Mouse (Mus musculus) kidney, postnatal 0 days (tissue): ENCODE measurements around the gene Usp11. TPM values are rescaled to one million over a fixed set of nuclear protein-coding genes. Genes with fewer than 3 reads are reported as not detected.

Experiments
- ATAC-seq: fragments of 200-750 bp; cut with Nextera tagmentation; replicated peaks from 2 replicates; pipeline ENCODE4 v1.8.0; 2017; ENCODE audit warnings: low read depth, moderate number of reproducible peaks, moderate TSS enrichment, moderate library complexity; ENCODE audit not compliant: low FRiP score
- DNase-seq: peaks from one replicate; pipeline ENCODE4 v3.0.0-alpha.2; 2016; ENCODE audit warnings: low spot score
- H3K27ac ChIP-seq: fragments of 300-500 bp; sonication (generic); 2 replicates; pipeline ENCODE4 v1.5.1; 2014; ENCODE audit warnings: mild to moderate bottlenecking
- H3K27me3 ChIP-seq: fragments of 300-500 bp; sonication (generic); 2 replicates; pipeline ENCODE4 v1.6.1; 2014; ENCODE audit warnings: low read length, mixed read lengths; ENCODE audit not compliant: insufficient read depth
- H3K36me3 ChIP-seq: fragments of 300-500 bp; sonication (generic); 2 replicates; pipeline ENCODE4 v1.6.1; 2014; ENCODE audit warnings: low read length, mixed read lengths; ENCODE audit not compliant: insufficient read depth
- H3K4me1 ChIP-seq: fragments of 300-500 bp; sonication (generic); replicated peaks from 2 replicates; pipeline ENCODE4 v1.6.1; 2014; ENCODE audit warnings: antibody characterized with exemption, low read length, mixed read lengths; ENCODE audit not compliant: insufficient read depth
- H3K4me2 ChIP-seq: fragments of 300-500 bp; sonication (generic); 2 replicates; pipeline ENCODE4 v1.6.1; 2014; ENCODE audit warnings: mild to moderate bottlenecking, low read length, moderate library complexity, mixed read lengths
- H3K4me3 ChIP-seq: fragments of 300-500 bp; sonication (generic); replicated peaks from 2 replicates; pipeline ENCODE4 v1.5.1; 2014; ENCODE audit warnings: low read depth, low read length
- H3K9ac ChIP-seq: fragments of 300-500 bp; sonication (generic); 2 replicates; pipeline ENCODE4 v1.6.1; 2014; ENCODE audit warnings: low read depth, low read length
- H3K9me3 ChIP-seq: fragments of 300-500 bp; sonication (generic); replicated peaks from 2 replicates; pipeline ENCODE4 v1.6.1; 2016; ENCODE audit warnings: low read length, inconsistent platforms, mixed read lengths
- CTCF ChIP-seq: IDR thresholded peaks from 2 replicates; pipeline ENCODE4 v1.5.1; 2016; ENCODE audit warnings: antibody characterized with exemption, low read depth, mild to moderate bottlenecking, moderate library complexity
- WGBS: fragments of 180-500 bp; shearing (Covaris S2); extraction: QIAGEN DNeasy Blood & Tissue Kit; methylation state at CpG from one replicate; pipeline ENCODE4 v1.1.7; 2014; 5-methylcytosine and 5-hydroxymethylcytosine counted together
- polyA plus RNA-seq: library from polyadenylated mRNA; unstranded; fragments of >200 nt; fragmentation: Nextera tagmentation; extraction: Ambion mirVana; gene quantifications from 2 replicates; pipeline ENCODE4 v1.2.1, GENCODE M21; 2015

Usp11 gene
- polyA plus RNA-seq, 1 experiment from 2014 or later, result 16.4 TPM

- Histone ChIP-seq H3K27ac (peak overlapping the region; percentile 82), H3K4me3 (peak overlapping the region; percentile 57), H3K4me1 (no peaks in the 10 kb centered on the region), H3K27me3 (no peaks in the 10 kb centered on the region), H3K36me3 (0 out of 2 replicates have a peak, but pooled peaks cover 2% of the 10 kb centered on the region), H3K9ac (peak overlapping the region; percentile 79), H3K9me3 (no peaks in the 10 kb centered on the region), H3K4me2 (peak overlapping the region; percentile 58)
- TF ChIP-seq CTCF, result no peak
- no peak for ATAC-seq
- 23% methylated on average over 9 of the region's 9 CpGs for WGBS
- DNase-seq, result peak; percentile 24
Observed at GRCm38 (mm10) chrX:20663444-20663790, 40.3 kb upstream of the Usp11 start.

GRCm38 (mm10) chrX:20687519-20688067 is 16.1 kb upstream of the Usp11 start, which contains the start of gene Cdk16:
Gene Cdk16 (plus strand): TSS chrX:20687954.
- H3K27ac ChIP-seq, result peak within 1 kb of the TSS; percentile 96
- ATAC-seq (peak; percentile 94), DNase-seq (peak; percentile 97)
- H3K9me3 ChIP-seq, result no peaks in the 10 kb centered on the region
- H3K9ac ChIP-seq, result peak within 1 kb of the TSS; percentile 86
- no peaks in the 10 kb centered on the region for H3K4me1 ChIP-seq
- H3K27me3 ChIP-seq, result no peaks in the 10 kb centered on the region
- H3K4me3 ChIP-seq, result peak within 1 kb of the TSS; percentile 67
- 26% methylated on average over 16 of the region's 16 CpGs for WGBS
- H3K4me2 ChIP-seq, result peak within 1 kb of the TSS; percentile 63
- no peaks in the 10 kb centered on the region for H3K36me3 ChIP-seq
- no peak for TF ChIP-seq CTCF

DNA sequence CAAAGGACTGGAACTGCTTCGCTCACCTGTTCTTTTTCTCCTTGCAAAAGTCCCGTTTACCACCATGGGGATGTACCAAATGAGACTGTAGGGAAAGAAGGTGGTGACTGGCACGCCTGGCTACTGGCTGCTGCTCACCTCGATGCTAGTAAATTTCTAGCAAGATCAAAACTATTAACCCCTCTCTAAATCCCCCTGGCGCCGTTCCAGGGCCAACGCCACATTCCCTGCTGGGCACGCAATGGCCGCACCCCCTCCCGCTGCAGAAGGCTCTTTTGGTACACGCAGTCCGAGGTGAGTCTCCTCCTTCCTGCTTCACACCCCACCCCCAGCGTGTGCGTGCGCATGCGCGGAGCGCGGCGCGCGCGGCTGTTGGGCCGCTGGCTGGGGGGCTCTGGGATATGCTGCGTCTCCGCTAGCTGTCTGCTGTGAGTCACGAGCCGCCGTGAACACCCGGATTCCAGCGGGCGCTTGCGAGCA is 15.6 kb upstream of the Usp11 start:
- H3K9ac ChIP-seq, result peak overlapping the region; percentile 86
- peak; percentile 90 for ATAC-seq
- no peaks in the 10 kb centered on the region for H3K27me3 ChIP-seq

DNA sequence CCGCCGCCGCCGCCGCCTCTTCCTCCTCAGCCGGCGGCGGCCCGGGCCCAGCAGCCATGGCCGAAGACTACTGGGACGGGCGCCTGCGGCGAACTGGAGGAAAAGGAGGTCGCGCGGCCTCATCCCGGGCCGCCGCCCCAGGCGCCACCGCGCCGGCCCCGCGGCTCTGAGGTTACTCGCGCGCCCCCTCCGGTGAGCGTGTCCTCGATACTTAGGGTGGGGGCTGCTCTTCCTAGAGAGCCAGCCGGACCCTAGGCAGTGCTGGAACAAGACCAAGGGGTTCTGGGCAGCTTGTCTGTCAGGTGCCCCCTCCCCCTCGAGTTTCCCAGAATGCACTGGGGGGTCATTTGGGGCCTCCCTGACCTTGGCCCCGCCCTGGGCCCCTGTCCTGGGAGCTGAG is 15.1 kb upstream of the Usp11 start:
- DNase-seq, result peak; percentile 59
- Histone ChIP-seq H3K4me2 (peak overlapping the region; percentile 63), H3K9me3 (no peaks in the 10 kb centered on the region), H3K9ac (peak overlapping the region; percentile 86), H3K4me3 (peak overlapping the region; percentile 67), H3K4me1 (no peaks in the 10 kb centered on the region), H3K27me3 (no peaks in the 10 kb centered on the region), H3K36me3 (0 out of 2 replicates have a peak, but pooled peaks cover under 1% of the 10 kb centered on the region), H3K27ac (peak overlapping the region; percentile 96)
- no peak; the same call in 1 of the 2 replicates for TF ChIP-seq CTCF
- 30% methylated on average over 9 of the region's 35 CpGs for WGBS
- peak; percentile 50 for ATAC-seq

More for the DNA sequence above, 15.6 kb upstream of the Usp11 start:
- TF ChIP-seq CTCF, result no peak
- Histone ChIP-seq H3K27ac (peak overlapping the region; percentile 96), H3K9me3 (no peaks in the 10 kb centered on the region), H3K4me2 (peak overlapping the region; percentile 63), H3K4me1 (no peaks in the 10 kb centered on the region), H3K36me3 (no peaks in the 10 kb centered on the region), H3K4me3 (peak overlapping the region; percentile 67)
- DNase-seq, result peak; percentile 84
- 29% methylated on average over 33 of the region's 33 CpGs for WGBS

GRCm38 (mm10) chrX:20691566-20691965 is 12.1 kb upstream of the Usp11 start:
- H3K27ac ChIP-seq, result no peak overlapping the region
- WGBS, result 48% methylated on average over 3 of the region's 3 CpGs
- no peak for DNase-seq
- H3K9me3 ChIP-seq, result no peaks in the 10 kb centered on the region
- TF ChIP-seq CTCF, result no peak
- H3K4me3 ChIP-seq, result no peak overlapping the region
- peaks cover 18% of the 10 kb centered on the region; the same call in 1 of the 2 replicates for H3K36me3 ChIP-seq
- no peak for ATAC-seq
- no peaks in the 10 kb centered on the region for H3K27me3 ChIP-seq
- H3K4me2 ChIP-seq, result no peak overlapping the region
- H3K4me1 ChIP-seq, result no peaks in the 10 kb centered on the region
- no peak overlapping the region for H3K9ac ChIP-seq

DNA sequence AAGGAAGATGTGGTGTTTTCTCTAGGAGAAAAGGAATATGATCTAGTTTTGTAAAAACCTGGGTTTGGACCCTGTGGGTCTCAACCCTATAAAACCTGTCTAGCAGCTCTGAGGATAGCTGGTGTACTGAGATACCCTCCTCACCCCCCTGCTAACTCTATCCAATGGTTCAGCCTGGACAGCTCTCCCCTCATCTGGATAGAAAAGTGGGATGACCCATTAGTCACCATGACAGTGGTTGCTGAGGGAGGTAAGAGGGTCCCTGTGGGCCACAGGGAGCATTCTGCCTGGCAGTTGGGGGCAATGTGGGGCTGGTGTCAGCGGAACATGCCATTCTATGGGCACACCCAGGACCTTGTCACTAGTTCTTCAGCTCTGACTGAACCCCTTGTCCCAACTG is 11.1 kb upstream of the Usp11 start:
- ATAC-seq (no peak), DNase-seq (no peak)
- 92% methylated on average over 1 of the region's 1 CpGs for WGBS
- Histone ChIP-seq H3K36me3 (peaks cover 24% of the 10 kb centered on the region; the same call in 1 of the 2 replicates), H3K4me1 (no peaks in the 10 kb centered on the region), H3K27ac (no peak overlapping the region), H3K9ac (no peak overlapping the region), H3K27me3 (no peaks in the 10 kb centered on the region), H3K9me3 (no peaks in the 10 kb centered on the region), H3K4me3 (no peak overlapping the region), H3K4me2 (no peak overlapping the region)
- TF ChIP-seq CTCF, result no peak

- Histone ChIP-seq H3K4me2 (no peak overlapping the region), H3K27ac (no peak overlapping the region), H3K9ac (no peak overlapping the region), H3K4me3 (no peak overlapping the region), H3K27me3 (no peaks in the 10 kb centered on the region), H3K4me1 (no peaks in the 10 kb centered on the region), H3K9me3 (no peaks in the 10 kb centered on the region), H3K36me3 (peaks cover 30% of the 10 kb centered on the region; the same call in 1 of the 2 replicates)
- ATAC-seq (no peak), DNase-seq (no peak)
- 86% methylated on average over 4 of the region's 4 CpGs for WGBS
- TF ChIP-seq CTCF, result no peak
Observed at GRCm38 (mm10) chrX:20695842-20696241, 7.9 kb upstream of the Usp11 start.
